Comparison of ENCODE assay signal across 8 mouse cellular contexts in the genomic region with DNA sequence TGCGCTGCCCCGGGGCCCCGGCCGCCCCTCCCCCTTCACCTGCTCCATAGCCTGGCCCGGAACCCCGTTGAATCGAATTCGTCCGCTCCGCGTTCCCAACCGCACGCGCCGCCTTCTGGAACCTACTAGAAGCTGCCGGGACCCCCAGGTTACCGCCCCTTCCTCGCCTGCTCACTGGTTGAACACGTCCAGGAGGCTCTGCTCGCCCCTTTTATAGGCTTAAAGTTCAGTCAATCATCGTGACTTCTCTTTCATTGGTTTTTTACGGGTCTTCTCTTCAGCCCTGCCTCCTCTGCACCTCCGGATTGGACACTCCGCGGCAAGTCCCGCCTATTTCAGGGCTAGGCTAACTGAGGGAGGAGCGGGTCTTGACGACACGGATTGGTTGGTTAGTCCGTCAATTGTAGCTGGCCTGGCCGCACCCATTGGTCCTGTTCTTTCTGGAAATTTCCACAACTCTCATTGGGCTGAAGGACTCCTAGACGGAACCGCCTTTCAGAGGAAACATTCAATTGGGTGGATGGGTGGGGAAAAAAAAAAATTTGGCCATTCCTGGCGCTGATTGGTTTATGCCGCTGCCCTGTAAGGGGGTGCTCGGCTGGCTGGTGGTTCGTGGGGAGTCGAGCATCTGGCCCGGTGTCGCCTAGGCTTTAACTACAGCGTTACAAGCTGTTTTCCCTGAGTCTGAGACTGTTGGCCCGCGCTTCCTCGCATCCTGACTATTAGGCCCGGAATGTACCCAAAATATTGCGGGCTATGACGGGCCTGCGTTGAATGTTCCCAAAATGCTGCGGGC. TPM values are rescaled to one million over a fixed set of nuclear protein-coding genes. Genes with fewer than 3 reads are reported as not detected.
DNase-seq lines count a peak whose midpoint lies in the region; ATAC-seq and TF ChIP-seq lines count a peak whose summit lies in the region.

Gene Stip1 (minus strand): TSS at position 127 of the 796 bp plus-strand sequence.

- under 1% methylated on average over 48 of the region's 49 CpGs for WGBS in forebrain, embryonic 16.5 days
- under 1% methylated on average over 49 of the region's 49 CpGs for WGBS in lung, embryonic 14.5 days
- WGBS in olfactory bulb, adult 2 months: under 1% methylated on average over 48 of the region's 49 CpGs
- WGBS in thymus, adult 2 months: under 1% methylated on average over 49 of the region's 49 CpGs

- H3K27ac ChIP-seq in forebrain, embryonic 16.5 days (ENCODE audit: low read length): peak within 1 kb of the TSS; percentile 98
- H3K27ac ChIP-seq in layer of hippocampus, adult 2 months: peak within 1 kb of the TSS; percentile 99
- peak within 1 kb of the TSS; percentile 94 for H3K27ac ChIP-seq in lung, embryonic 14.5 days (ENCODE audit: low read depth)
- peak within 1 kb of the TSS; percentile 97 for H3K27ac ChIP-seq in olfactory bulb, adult 2 months (ENCODE audit: insufficient read depth, low read depth, low read length)
- peak within 1 kb of the TSS; percentile 91 for H3K27ac ChIP-seq in thymus, adult 2 months (ENCODE audit: control insufficient read depth, insufficient read depth, low read length)

- peaks cover 38% of the 10 kb centered on the region for H3K4me1 ChIP-seq in G1E (ENCODE audit: insufficient read depth, low read depth, low read length)
- peaks cover 29% of the 10 kb centered on the region for H3K4me1 ChIP-seq in forebrain, embryonic 16.5 days (replicated peaks; ENCODE audit: control insufficient read depth, insufficient read depth, low read length)
- H3K4me1 ChIP-seq in lung, embryonic 14.5 days (ENCODE audit: insufficient read depth): peaks cover 21% of the 10 kb centered on the region
- H3K4me1 ChIP-seq in olfactory bulb, adult 2 months (ENCODE audit: control insufficient read depth, insufficient read depth, low read length): peaks cover 21% of the 10 kb centered on the region
- peaks cover 7% of the 10 kb centered on the region; the same call in 1 of the 2 replicates for H3K4me1 ChIP-seq in thymus, adult 2 months (replicated peaks; ENCODE audit: control insufficient read depth, insufficient read depth, low read length)

- peaks cover 33% of the 10 kb centered on the region for H3K36me3 ChIP-seq in G1E (replicated peaks)
- H3K36me3 ChIP-seq in forebrain, embryonic 16.5 days (ENCODE audit: control insufficient read depth, insufficient read depth): peaks cover 2% of the 10 kb centered on the region; the same call in 1 of the 2 replicates
- peaks cover 18% of the 10 kb centered on the region for H3K36me3 ChIP-seq in lung, embryonic 14.5 days (ENCODE audit: insufficient read depth)
- H3K36me3 ChIP-seq in thymus, adult 2 months (ENCODE audit: control insufficient read depth, insufficient read depth, low read length): peaks cover 4% of the 10 kb centered on the region; the same call in 1 of the 2 replicates

- TF ChIP-seq POLR2A in olfactory bulb, adult 2 months (IDR thresholded peaks at IDR 0.05; ENCODE audit: insufficient read depth, low read depth, low read length): peak; percentile 92
- TF ChIP-seq POLR2A in thymus, adult 2 months (IDR thresholded peaks at IDR 0.05; ENCODE audit: control insufficient read depth, extremely low read depth, insufficient read depth, low read length, poor library complexity): peak; percentile 96

- TF ChIP-seq CTCF in G1E (IDR thresholded peaks at IDR 0.05; ENCODE audit: low read depth, low read length): no peak
- peak; percentile 65 for TF ChIP-seq CTCF in layer of hippocampus, adult 2 months (conservative IDR thresholded peaks at IDR 0.05)
- TF ChIP-seq CTCF in lung, embryonic 14.5 days (IDR thresholded peaks at IDR 0.05; ENCODE audit: low read depth): peak; percentile 58
- TF ChIP-seq CTCF in olfactory bulb, adult 2 months (IDR thresholded peaks at IDR 0.05; ENCODE audit: insufficient read depth, low read depth, low read length): no peak
- TF ChIP-seq CTCF in thymus, adult 2 months (IDR thresholded peaks at IDR 0.05; ENCODE audit: borderline replicate concordance, control insufficient read depth, extremely low read depth, insufficient read depth, low read length, poor library complexity): 0 out of 2 replicates have a peak, but pooled peaks have one; percentile 23

- H3K4me3 ChIP-seq in G1E (ENCODE audit: low read depth, low read length): peak within 1 kb of the TSS; percentile 85
- H3K4me3 ChIP-seq in forebrain, embryonic 16.5 days (replicated peaks; ENCODE audit: low read length): peak within 1 kb of the TSS; percentile 98
- peak within 1 kb of the TSS; percentile 93 for H3K4me3 ChIP-seq in layer of hippocampus, adult 2 months
- H3K4me3 ChIP-seq in lung, embryonic 14.5 days (ENCODE audit: low read depth, low read length): peak within 1 kb of the TSS; percentile 92
- H3K4me3 ChIP-seq in olfactory bulb, adult 2 months (ENCODE audit: insufficient read depth, low read depth, low read length): peak within 1 kb of the TSS; percentile 96
- peak within 1 kb of the TSS; percentile 92 for H3K4me3 ChIP-seq in thymus, adult 2 months (ENCODE audit: control insufficient read depth, insufficient read depth, low read length)

- H3K27me3 ChIP-seq in G1E (ENCODE audit: insufficient read depth, low read length): peaks cover 14% of the 10 kb centered on the region; the same call in 1 of the 2 replicates
- H3K27me3 ChIP-seq in forebrain, embryonic 16.5 days (replicated peaks; ENCODE audit: control insufficient read depth, insufficient read depth, low read length): no peaks in the 10 kb centered on the region
- no peaks in the 10 kb centered on the region for H3K27me3 ChIP-seq in lung, embryonic 14.5 days (ENCODE audit: insufficient read depth, low read length)
- H3K27me3 ChIP-seq in thymus, adult 2 months (ENCODE audit: control insufficient read depth, insufficient read depth, low read length): no peaks in the 10 kb centered on the region

- H3K9me3 ChIP-seq in G1E (replicated peaks): no peaks in the 10 kb centered on the region
- no peaks in the 10 kb centered on the region for H3K9me3 ChIP-seq in forebrain, embryonic 16.5 days (ENCODE audit: control insufficient read depth, low read length)
- no peaks in the 10 kb centered on the region for H3K9me3 ChIP-seq in lung, embryonic 14.5 days (ENCODE audit: low read depth, low read length)

- peak; percentile 100 for DNase-seq in G1E (ENCODE audit: low spot score)
- peak; percentile 97 to 100 for DNase-seq in cerebellum, adult 18-20 months
- DNase-seq in heart, postnatal 36 days: peak; percentile 97 to 98
- DNase-seq in layer of hippocampus, adult 2 months (ENCODE audit: low spot score in 2 of 2): peak; percentile 97 to 100
- peak; percentile 100 for DNase-seq in lung, embryonic 14.5 days
- peak; percentile 100 for DNase-seq in thymus, adult 2 months

- H3K4me2 ChIP-seq in forebrain, embryonic 16.5 days (ENCODE audit: low read length): peak within 1 kb of the TSS; percentile 97
- peak within 1 kb of the TSS; percentile 87 for H3K4me2 ChIP-seq in lung, embryonic 14.5 days

- intact Hi-C loops in heart, postnatal 36 days (cut with DNase I): loop anchor here (5.0 kb wide), 1 partner anchor 43 kb away; the partner anchor contains the start of genes Nudt22 and Trpt1

- peak within 1 kb of the TSS; percentile 96 for H3K9ac ChIP-seq in forebrain, embryonic 16.5 days (replicated peaks; ENCODE audit: low read depth, low read length)
- H3K9ac ChIP-seq in lung, embryonic 14.5 days: peak within 1 kb of the TSS; percentile 92

- peak; percentile 97 for ATAC-seq in G1E (ENCODE audit: extremely low read depth, insufficient number of reproducible peaks, low FRiP score, poor library complexity, severe bottlenecking)
- ATAC-seq in forebrain, embryonic 16.5 days: peak; percentile 99
- ATAC-seq in lung, embryonic 14.5 days (ENCODE audit: insufficient read depth): peak; percentile 99

RNA-seq across cellular contexts. Expression of gene Stip1, which starts in this region (rescaled TPM):
- 301 and 356 TPM in 2 replicates for total RNA-seq in G1E (2014; fragmentation: Nextera tagmentation)
- total RNA-seq in G1E (2017): 267 and 279 TPM in 2 replicates
- 136 and 224 TPM in 2 replicates for polyA plus RNA-seq in G1E (2012)
- polyA plus RNA-seq in forebrain, embryonic 16.5 days (2015; fragmentation: Nextera tagmentation; extraction: Ambion mirVana): 246 and 247 TPM in 2 replicates
- total RNA-seq in heart, postnatal 36 days (2021): 100 to 1,000 TPM in 1 of 2 experiments, 10 to 100 TPM in 1; 98.7 to 126 TPM
- 100 to 1,000 TPM; 179 to 195 TPM for total RNA-seq in layer of hippocampus, adult 2 months (2021)
- polyA plus RNA-seq in lung, embryonic 14.5 days (2014; fragmentation: Nextera tagmentation; extraction: Ambion mirVana): 250 and 255 TPM in 2 replicates
- 145 and 219 TPM in 2 replicates for polyA plus RNA-seq in olfactory bulb, adult 2 months (2012; ENCODE audit: insufficient read depth, insufficient read length, low replicate concordance, missing spikeins)
- polyA plus RNA-seq in thymus, adult 2 months (2012; rRNA removed): 87.4 and 89.5 TPM in 2 replicates

Comparison
In these comparisons a context has a peak if more than half of its experiments do, and no peak if none do; other contexts are left out.
1. Peak in every context shown above with its lines: DNase-seq, ATAC-seq, H3K4me3 ChIP-seq and H3K27ac ChIP-seq.
2. CTCF ChIP-seq: peak in layer of hippocampus, adult 2 months (single experiment), lung, embryonic 14.5 days (single experiment) and thymus, adult 2 months (single experiment); none in G1E (single experiment) and olfactory bulb, adult 2 months (single experiment).